ENCODE assay signal across 8 mouse cellular contexts in genomic region chr16:56037138-56038010, GRCm38 (mm10). TPM values are rescaled to one million over a fixed set of nuclear protein-coding genes. Genes with fewer than 3 reads are reported as not detected.
DNase-seq lines count a peak whose midpoint lies in the region; ATAC-seq lines count a peak whose summit lies in the region.

Gene Trmt10c (minus strand): TSS chr16:56037819.

- DNase-seq in adrenal gland, adult 2 months = peak; percentile 96
- DNase-seq in embryo, embryonic 11 days = peak; percentile 97
- peak; percentile 90 for DNase-seq in gastrocnemius, postnatal 25 days
- peak; percentile 96 for DNase-seq in intestine, embryonic 14.5 days (ENCODE audit: low spot score)
- peak; percentile 93 to 94 for DNase-seq in left cerebral cortex, postnatal 14 days (ENCODE audit: low spot score in 2 of 2)
- DNase-seq in right cerebral cortex, postnatal 14 days = peak; percentile 97
- peak; percentile 95 for DNase-seq in urinary bladder, postnatal 25 days (ENCODE audit: low spot score)

- peak; percentile 100 for ATAC-seq in intestine, embryonic 14.5 days (replicated peaks; ENCODE audit: low FRiP score, low TSS enrichment, low read depth)
- peak; percentile 99 for ATAC-seq in megakaryocyte-erythroid progenitor cell, adult 5-6 weeks (replicated peaks; ENCODE audit: low FRiP score, low TSS enrichment, poor library complexity, severe bottlenecking)

- intact Hi-C loops in left cerebral cortex, postnatal 14 days (cut with DNase I) = loop anchor here (5.0 kb wide), 2 partner anchors 40 to 65 kb away; partner anchors contain the start of gene Zbtb11

- H3K27me3 ChIP-seq in intestine, embryonic 14.5 days (replicated peaks; ENCODE audit: control insufficient read depth, insufficient read depth, low read length) = no peaks in the 10 kb centered on the region

- H3K9me3 ChIP-seq in intestine, embryonic 14.5 days (ENCODE audit: control insufficient read depth, low read length) = no peaks in the 10 kb centered on the region

- peak within 1 kb of the TSS; percentile 96 for H3K4me3 ChIP-seq in intestine, embryonic 14.5 days (ENCODE audit: low read depth, low read length)

- H3K9ac ChIP-seq in intestine, embryonic 14.5 days (ENCODE audit: low read length) = peak within 1 kb of the TSS; percentile 89

- H3K4me2 ChIP-seq in intestine, embryonic 14.5 days (ENCODE audit: low read length) = peak within 1 kb of the TSS; percentile 88

- peak within 1 kb of the TSS; percentile 88 for H3K27ac ChIP-seq in intestine, embryonic 14.5 days (ENCODE audit: low read depth)

- H3K4me1 ChIP-seq in intestine, embryonic 14.5 days (replicated peaks; ENCODE audit: control insufficient read depth, insufficient read depth, low read length) = peaks cover 8% of the 10 kb centered on the region

- WGBS in intestine, embryonic 14.5 days = under 1% methylated on average over 63 of the region's 63 CpGs

- H3K36me3 ChIP-seq in intestine, embryonic 14.5 days (ENCODE audit: control insufficient read depth, insufficient read depth, low read length) = peaks cover 28% of the 10 kb centered on the region

RNA-seq across cellular contexts. Expression of gene Trmt10c, which starts in this region (rescaled TPM):
- 10 to 100 TPM; 19.2 to 22.3 TPM for total RNA-seq in adrenal gland, adult 2 months (2021)
- 8.7 and 8.9 TPM in 2 replicates for polyA plus RNA-seq in adrenal gland, adult 2 months (2012; rRNA removed)
- total RNA-seq in gastrocnemius, postnatal 25 days (2021) = 1 to 10 TPM; 7.7 to 9.3 TPM
- 28.5 and 29.6 TPM in 2 replicates for polyA plus RNA-seq in intestine, embryonic 14.5 days (2014; fragmentation: Nextera tagmentation; extraction: Ambion mirVana)
- total RNA-seq in left cerebral cortex, postnatal 14 days (2021) = 1 to 10 TPM; 8.2 to 9.1 TPM
- 33.1 and 34.0 TPM in 2 replicates for total RNA-seq in megakaryocyte-erythroid progenitor cell, adult 5-6 weeks (2014; fragmentation: Nextera tagmentation)
- 58.8 and 78.1 TPM in 2 replicates for total RNA-seq in megakaryocyte-erythroid progenitor cell, adult 5-6 weeks (2017)

Comparison
In these comparisons a context has a peak if more than half of its experiments do, and no peak if none do; other contexts are left out.
1. Peak in every context shown above with its lines: DNase-seq, ATAC-seq, H3K4me3 ChIP-seq and H3K27ac ChIP-seq.